ENCODE assay signal across 24 mouse cellular contexts in genomic region chr5:73324526-73325170, GRCm38 (mm10). TPM values are rescaled to one million over a fixed set of nuclear protein-coding genes. Genes with fewer than 3 reads are reported as not detected.
DNase-seq lines count a peak whose midpoint lies in the region; ATAC-seq lines count a peak whose summit lies in the region.
"Had no signal": no experiment of that assay in that cellular context is flagged by ENCODE, and none has a peak within 500 bp of the region (broad histone marks: within the 10 kb centered on the region; RNA-seq: fewer than 3 reads in every experiment).

No protein-coding gene starts in this region.

- no peaks in the 10 kb centered on the region for H3K27me3 ChIP-seq in hindbrain, embryonic 13.5 days
- no peaks in the 10 kb centered on the region for H3K27me3 ChIP-seq in hindbrain, embryonic 16.5 days (replicated peaks; ENCODE audit: control insufficient read depth, insufficient read depth, low read length)
- H3K27me3 ChIP-seq: embryonic facial prominence, embryonic 12.5 days; embryonic facial prominence, embryonic 15.5 days; heart, embryonic 13.5 days; intestine, embryonic 15.5 days had no signal

- peak; percentile 32 for DNase-seq in gastrocnemius, postnatal 25 days
- no peak for DNase-seq in gastrocnemius, postnatal 4 days (ENCODE audit: low spot score in 2 of 2)
- DNase-seq in skeletal muscle tissue, adult 2 months (ENCODE audit: low read depth, low spot score) = peak; percentile 50
- DNase-seq: adrenal gland, adult 2 months; adrenal gland, postnatal 14 days; cerebellum, adult 11 months; cerebellum, adult 2 months; cerebellum, adult 9-11 months; cerebellum, postnatal 25 days; forebrain, postnatal 0 days; gastrocnemius, postnatal 10 days; heart, adult 18-20 months; kidney, adult 11 months had no signal

- no peak overlapping the region for H3K4me2 ChIP-seq in hindbrain, embryonic 13.5 days
- H3K4me2 ChIP-seq in hindbrain, embryonic 16.5 days (ENCODE audit: low read length) = no peak overlapping the region
- H3K4me2 ChIP-seq: embryonic facial prominence, embryonic 12.5 days; embryonic facial prominence, embryonic 15.5 days; heart, embryonic 13.5 days; hindbrain, embryonic 14.5 days; intestine, embryonic 15.5 days had no signal

- peaks cover 4% of the 10 kb centered on the region for H3K36me3 ChIP-seq in hindbrain, embryonic 13.5 days
- H3K36me3 ChIP-seq in hindbrain, embryonic 16.5 days (ENCODE audit: control insufficient read depth, insufficient read depth, low read length) = peaks cover 2% of the 10 kb centered on the region; the same call in 1 of the 2 replicates
- H3K36me3 ChIP-seq: embryonic facial prominence, embryonic 12.5 days; embryonic facial prominence, embryonic 15.5 days; intestine, embryonic 15.5 days had no signal

- WGBS in hindbrain, embryonic 13.5 days = 84% methylated on average over 8 of the region's 8 CpGs
- WGBS in hindbrain, embryonic 16.5 days = 89% methylated on average over 8 of the region's 8 CpGs

- ATAC-seq in hindbrain, embryonic 13.5 days (ENCODE audit: low FRiP score) = no peak
- no peak for ATAC-seq in hindbrain, embryonic 16.5 days
- no peak for ATAC-seq in inflammation-experienced regulatory T-cells, adult 6 months
- ATAC-seq: CD4-positive, CD25-positive, alpha-beta regulatory T cell, adult 4 months; forebrain, embryonic 14.5 days; forebrain, postnatal 0 days; intestine, embryonic 15.5 days had no signal

- no peak overlapping the region for H3K4me3 ChIP-seq in hindbrain, embryonic 13.5 days
- no peak overlapping the region for H3K4me3 ChIP-seq in hindbrain, embryonic 16.5 days (ENCODE audit: low read length)
- H3K4me3 ChIP-seq: embryonic facial prominence, embryonic 12.5 days; embryonic facial prominence, embryonic 15.5 days; heart, embryonic 13.5 days; hindbrain, embryonic 10.5 days; intestine, embryonic 15.5 days had no signal

- H3K4me1 ChIP-seq in hindbrain, embryonic 13.5 days (replicated peaks) = no peaks in the 10 kb centered on the region
- no peaks in the 10 kb centered on the region for H3K4me1 ChIP-seq in hindbrain, embryonic 16.5 days (ENCODE audit: control insufficient read depth, insufficient read depth, low read depth, low read length)
- H3K4me1 ChIP-seq: embryonic facial prominence, embryonic 12.5 days; embryonic facial prominence, embryonic 15.5 days; heart, embryonic 13.5 days; hindbrain, embryonic 10.5 days; intestine, embryonic 15.5 days had no signal

- no peak overlapping the region for H3K9ac ChIP-seq in hindbrain, embryonic 13.5 days
- H3K9ac ChIP-seq in hindbrain, embryonic 16.5 days (ENCODE audit: low read depth, low read length) = no peak overlapping the region
- H3K9ac ChIP-seq: embryonic facial prominence, embryonic 12.5 days; embryonic facial prominence, embryonic 15.5 days; forebrain, postnatal 0 days; heart, embryonic 13.5 days; hindbrain, embryonic 14.5 days; intestine, embryonic 15.5 days had no signal

- no peaks in the 10 kb centered on the region for H3K9me3 ChIP-seq in hindbrain, embryonic 13.5 days
- H3K9me3 ChIP-seq in hindbrain, embryonic 16.5 days (ENCODE audit: control insufficient read depth, low read length) = no peaks in the 10 kb centered on the region
- H3K9me3 ChIP-seq: embryonic facial prominence, embryonic 12.5 days; embryonic facial prominence, embryonic 15.5 days; heart, embryonic 13.5 days; hindbrain, embryonic 10.5 days; intestine, embryonic 15.5 days had no signal

- 0 out of 2 replicates have a peak overlapping the region, but pooled peaks have one; percentile 12 for H3K27ac ChIP-seq in hindbrain, embryonic 13.5 days
- no peak overlapping the region for H3K27ac ChIP-seq in hindbrain, embryonic 16.5 days (ENCODE audit: low read depth, low read length)
- H3K27ac ChIP-seq: embryonic facial prominence, embryonic 12.5 days; embryonic facial prominence, embryonic 15.5 days; heart, embryonic 13.5 days; hindbrain, embryonic 10.5 days; hindbrain, embryonic 14.5 days; intestine, embryonic 15.5 days had no signal

RNA-seq across cellular contexts. Expression of gene Ociad2, which starts 16.2 kb away (rescaled TPM):
- 10 to 100 TPM; 27.1 to 29.5 TPM for total RNA-seq in gastrocnemius, postnatal 25 days (2021)
- 10 to 100 TPM; 12.6 to 14.0 TPM for total RNA-seq in gastrocnemius, postnatal 4 days (2021)
- polyA plus RNA-seq in hindbrain, embryonic 13.5 days (2015; fragmentation: Nextera tagmentation; extraction: Ambion mirVana) = 20.2 and 23.5 TPM in 2 replicates
- polyA plus RNA-seq in hindbrain, embryonic 16.5 days (2015; fragmentation: Nextera tagmentation; extraction: Ambion mirVana) = 26.6 and 27.4 TPM in 2 replicates
- 1 to 10 TPM in 2 of 3 experiments, under 1 TPM in 1; 0.32 to 2.7 (median 1.2) TPM for polyA plus RNA-seq in inflammation-experienced regulatory T-cells, adult 6 months (2017; shearing (Covaris generic))

RNA-seq across cellular contexts. Expression of gene Ociad1, which starts 32.1 kb away (rescaled TPM):
- total RNA-seq in gastrocnemius, postnatal 25 days (2021) = 100 to 1,000 TPM; 137 TPM
- 100 to 1,000 TPM; 179 to 191 TPM for total RNA-seq in gastrocnemius, postnatal 4 days (2021)
- polyA plus RNA-seq in hindbrain, embryonic 13.5 days (2015; fragmentation: Nextera tagmentation; extraction: Ambion mirVana) = 267 and 284 TPM in 2 replicates
- polyA plus RNA-seq in hindbrain, embryonic 16.5 days (2015; fragmentation: Nextera tagmentation; extraction: Ambion mirVana) = 352 and 402 TPM in 2 replicates
- polyA plus RNA-seq in inflammation-experienced regulatory T-cells, adult 6 months (2017; shearing (Covaris generic)) = 100 to 1,000 TPM; 141 to 209 (median 183) TPM

Comparison
In these comparisons a context has a peak if more than half of its experiments do, and no peak if none do; other contexts are left out.
1. DNase-seq: peak in gastrocnemius, postnatal 25 days (single experiment) and skeletal muscle tissue, adult 2 months (single experiment); none in gastrocnemius, postnatal 4 days (0 of 2).